Mouse (Mus musculus): ENCODE results near the gene Ntsr1. TPM values are rescaled to one million over a fixed set of nuclear protein-coding genes. Genes with fewer than 3 reads are reported as not detected.

The Ntsr1 gene
- polyA plus RNA-seq, 1 experiment: 1.3 TPM

DNA sequence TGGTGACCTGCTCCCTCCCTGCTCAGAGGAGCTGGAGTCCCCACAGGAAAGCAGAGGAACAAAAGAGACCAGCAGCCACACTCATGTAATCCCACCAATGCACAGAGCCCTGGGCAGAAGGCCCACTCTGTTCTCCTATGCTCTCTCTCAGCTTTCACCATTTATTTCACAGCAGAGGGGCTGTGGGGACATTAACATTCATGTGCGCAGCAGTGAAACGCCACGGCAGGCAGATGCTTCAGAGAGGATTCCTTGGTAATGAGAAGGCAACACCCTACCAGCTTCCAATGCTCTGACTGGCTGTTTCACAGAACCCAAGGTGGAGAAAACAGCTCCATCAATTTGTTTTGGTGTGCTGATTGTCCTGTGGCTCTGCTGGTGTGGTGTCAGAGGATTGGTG lies 14.5 kb upstream of the Ntsr1 start:
- peaks cover 3% of the 10 kb centered on the region; the same call in 1 of the 2 replicates for H3K4me1 ChIP-seq (ENCODE audit: control insufficient read depth, insufficient read depth, low read length)
- H3K27ac ChIP-seq (ENCODE audit: insufficient read depth, low read length): no peak overlapping the region
- WGBS: 61% methylated on average over 3 of the region's 3 CpGs
- TF ChIP-seq POLR2A (IDR thresholded peaks at IDR 0.05; ENCODE audit: borderline replicate concordance, insufficient read depth, low read length) (no peak), CTCF (IDR thresholded peaks at IDR 0.05; ENCODE audit: borderline replicate concordance, insufficient read depth, low read depth, low read length) (no peak)
- H3K27me3 ChIP-seq (ENCODE audit: control insufficient read depth, insufficient read depth, low read length): no peaks in the 10 kb centered on the region
- DNase-seq: no peak
- H3K4me3 ChIP-seq (replicated peaks; ENCODE audit: insufficient read depth, low read depth, low read length): no peak overlapping the region

DNA sequence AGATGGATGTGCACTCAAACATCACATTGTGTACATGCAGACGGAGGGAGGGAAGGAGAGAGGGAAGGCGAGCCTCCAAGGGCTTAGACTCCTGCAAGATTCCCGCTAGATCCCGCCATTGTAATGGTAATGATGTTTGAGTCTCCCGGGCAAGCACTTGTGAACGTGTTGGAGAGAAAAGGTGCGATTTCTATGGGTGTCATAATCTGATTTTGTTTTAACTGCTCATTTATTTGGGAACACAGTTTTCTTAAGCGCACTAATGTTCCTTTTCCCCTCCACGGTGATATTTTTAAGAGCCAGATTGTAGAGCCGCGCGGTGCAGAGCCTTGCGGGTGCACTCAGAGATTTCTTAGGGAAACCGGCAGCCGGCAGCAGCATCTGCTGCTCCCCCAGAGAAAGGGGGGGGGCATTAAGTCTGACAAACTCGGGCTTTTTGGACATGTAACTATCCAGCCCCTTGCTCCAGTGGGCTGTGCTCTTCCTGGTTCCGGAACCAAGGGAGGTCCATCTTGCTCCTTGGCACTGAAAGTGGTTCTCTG lies 11.5 kb upstream of the Ntsr1 start:
- peaks cover 3% of the 10 kb centered on the region; the same call in 1 of the 2 replicates for H3K4me1 ChIP-seq (ENCODE audit: control insufficient read depth, insufficient read depth, low read length)
- TF ChIP-seq POLR2A (IDR thresholded peaks at IDR 0.05; ENCODE audit: borderline replicate concordance, insufficient read depth, low read length) (no peak), CTCF (IDR thresholded peaks at IDR 0.05; ENCODE audit: borderline replicate concordance, insufficient read depth, low read depth, low read length) (no peak)
- H3K27me3 ChIP-seq (ENCODE audit: control insufficient read depth, insufficient read depth, low read length): no peaks in the 10 kb centered on the region
- 9% methylated on average over 17 of the region's 17 CpGs for WGBS
- H3K4me3 ChIP-seq (replicated peaks; ENCODE audit: insufficient read depth, low read depth, low read length): no peak overlapping the region
- DNase-seq: no peak
- no peak overlapping the region for H3K27ac ChIP-seq (ENCODE audit: insufficient read depth, low read length)

DNA sequence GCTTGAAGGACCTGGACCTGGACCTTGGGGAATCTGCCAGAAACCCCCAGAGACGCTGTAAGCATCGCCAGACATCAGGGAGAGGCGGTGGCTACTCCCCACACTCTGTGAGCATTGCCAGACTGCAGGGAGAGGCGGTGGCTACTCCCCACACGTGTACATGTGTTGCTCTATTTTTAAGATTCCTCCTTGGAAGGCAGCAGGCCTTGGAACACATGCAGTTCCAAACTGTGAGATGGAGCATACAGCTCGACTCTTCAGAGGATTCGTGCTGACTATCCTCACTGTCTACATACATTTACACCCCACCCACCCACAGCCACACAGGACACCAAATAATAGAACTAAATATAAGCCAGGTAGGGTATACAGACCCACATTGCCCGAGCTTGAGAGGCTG lies 3.9 kb upstream of the Ntsr1 start:
- no peak for DNase-seq
- no peak for TF ChIP-seq CTCF (IDR thresholded peaks at IDR 0.05; ENCODE audit: borderline replicate concordance, insufficient read depth, low read depth, low read length)
- TF ChIP-seq POLR2A (IDR thresholded peaks at IDR 0.05; ENCODE audit: borderline replicate concordance, insufficient read depth, low read length): no peak
- Histone ChIP-seq H3K27me3 (ENCODE audit: control insufficient read depth, insufficient read depth, low read length) (no peaks in the 10 kb centered on the region; the same call in 1 of the 2 replicates), H3K4me1 (ENCODE audit: control insufficient read depth, insufficient read depth, low read length) (peaks cover 11% of the 10 kb centered on the region), H3K4me3 (replicated peaks; ENCODE audit: insufficient read depth, low read depth, low read length) (no peak overlapping the region), H3K27ac (ENCODE audit: insufficient read depth, low read length) (no peak overlapping the region)
- WGBS: 32% methylated on average over 8 of the region's 8 CpGs

DNA sequence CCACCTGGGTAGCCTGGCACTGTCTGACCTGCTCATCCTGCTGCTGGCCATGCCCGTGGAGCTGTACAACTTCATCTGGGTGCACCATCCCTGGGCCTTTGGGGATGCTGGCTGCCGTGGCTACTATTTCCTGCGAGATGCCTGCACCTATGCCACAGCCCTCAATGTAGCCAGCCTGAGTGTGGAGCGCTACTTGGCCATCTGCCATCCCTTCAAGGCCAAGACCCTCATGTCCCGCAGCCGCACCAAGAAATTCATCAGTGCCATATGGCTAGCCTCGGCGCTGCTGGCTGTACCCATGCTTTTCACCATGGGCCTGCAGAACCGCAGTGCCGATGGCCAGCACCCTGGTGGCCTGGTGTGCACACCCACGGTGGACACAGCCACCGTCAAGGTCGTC lies 950 bp downstream of the Ntsr1 start:
- Histone ChIP-seq H3K27me3 (ENCODE audit: control insufficient read depth, insufficient read depth, low read length) (no peaks in the 10 kb centered on the region; the same call in 1 of the 2 replicates), H3K4me3 (replicated peaks; ENCODE audit: insufficient read depth, low read depth, low read length) (no peak overlapping the region), H3K4me1 (ENCODE audit: control insufficient read depth, insufficient read depth, low read length) (peaks cover 12% of the 10 kb centered on the region), H3K27ac (ENCODE audit: insufficient read depth, low read length) (no peak overlapping the region)
- TF ChIP-seq POLR2A (IDR thresholded peaks at IDR 0.05; ENCODE audit: borderline replicate concordance, insufficient read depth, low read length) (no peak), CTCF (IDR thresholded peaks at IDR 0.05; ENCODE audit: borderline replicate concordance, insufficient read depth, low read depth, low read length) (no peak)
- DNase-seq: no peak
- 7% methylated on average over 13 of the region's 13 CpGs for whole genome bisulfite sequencing

DNA sequence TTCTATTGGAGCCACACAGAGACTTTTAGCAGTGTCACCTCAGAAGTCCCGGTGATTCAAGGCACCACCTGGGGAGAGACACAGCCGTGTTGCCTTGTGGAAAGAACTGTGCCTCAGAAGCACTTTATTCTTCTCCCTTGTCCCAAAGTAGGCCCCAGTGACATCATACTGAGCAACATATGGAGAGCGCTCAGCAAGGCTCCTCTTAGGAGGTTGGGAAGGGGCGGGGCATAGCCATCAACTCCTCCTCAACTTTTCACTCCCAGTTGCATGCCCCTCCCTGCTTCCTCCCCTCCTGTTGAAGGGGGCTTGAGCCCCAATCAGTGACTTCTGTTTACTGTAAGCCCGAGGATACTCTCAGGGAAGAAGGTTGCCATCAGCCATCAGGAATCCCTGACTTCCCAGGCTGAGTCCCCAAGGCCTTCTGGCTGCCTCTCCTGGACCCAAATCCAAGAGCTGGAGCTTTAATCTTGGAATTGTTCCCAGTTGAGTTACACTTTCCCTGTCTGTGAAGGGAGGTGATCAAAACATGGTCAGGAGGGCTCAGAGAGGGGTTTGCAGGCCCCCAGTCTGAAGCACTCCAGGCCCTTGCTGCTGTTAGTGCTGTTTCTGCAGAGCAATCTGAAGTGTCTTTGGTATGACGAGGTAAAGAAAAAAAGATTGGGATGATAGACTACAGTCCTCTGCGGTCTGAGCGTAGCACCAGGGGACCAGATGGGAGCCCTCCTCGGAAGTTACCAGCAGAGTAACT lies 1.6 kb downstream of the Ntsr1 start:
- TF ChIP-seq CTCF (IDR thresholded peaks at IDR 0.05; ENCODE audit: borderline replicate concordance, insufficient read depth, low read depth, low read length): no peak
- TF ChIP-seq POLR2A (IDR thresholded peaks at IDR 0.05; ENCODE audit: borderline replicate concordance, insufficient read depth, low read length): no peak
- Histone ChIP-seq H3K4me3 (replicated peaks; ENCODE audit: insufficient read depth, low read depth, low read length) (no peak overlapping the region), H3K4me1 (ENCODE audit: control insufficient read depth, insufficient read depth, low read length) (peaks cover 12% of the 10 kb centered on the region), H3K27ac (ENCODE audit: insufficient read depth, low read length) (no peak overlapping the region), H3K27me3 (ENCODE audit: control insufficient read depth, insufficient read depth, low read length) (no peaks in the 10 kb centered on the region; the same call in 1 of the 2 replicates)
- no peak for DNase-seq
- 49% methylated on average over 9 of the region's 9 CpGs for WGBS

DNA sequence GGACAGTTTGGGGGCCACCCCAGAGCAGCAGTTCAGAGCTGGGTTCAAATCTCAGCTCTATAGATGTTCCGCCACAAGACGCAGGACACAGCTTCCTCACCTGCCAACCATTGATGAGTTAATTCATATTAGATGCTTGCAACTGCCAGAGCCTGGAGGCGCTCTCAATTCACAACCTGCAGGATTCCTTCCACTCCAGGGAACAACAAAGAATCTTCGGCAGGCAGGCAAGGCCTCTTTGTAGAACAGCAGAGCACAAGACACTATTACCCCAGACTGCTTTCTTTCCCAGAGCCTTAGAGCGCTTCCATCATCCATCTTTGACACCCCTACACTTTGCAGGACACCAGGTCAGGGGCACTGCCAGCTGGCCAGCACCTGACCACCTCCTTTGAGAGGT lies 6.5 kb downstream of the Ntsr1 start:
- 74% methylated on average over 5 of the region's 5 CpGs for WGBS
- H3K4me3 ChIP-seq (replicated peaks; ENCODE audit: insufficient read depth, low read depth, low read length): no peak overlapping the region
- DNase-seq: no peak

DNA sequence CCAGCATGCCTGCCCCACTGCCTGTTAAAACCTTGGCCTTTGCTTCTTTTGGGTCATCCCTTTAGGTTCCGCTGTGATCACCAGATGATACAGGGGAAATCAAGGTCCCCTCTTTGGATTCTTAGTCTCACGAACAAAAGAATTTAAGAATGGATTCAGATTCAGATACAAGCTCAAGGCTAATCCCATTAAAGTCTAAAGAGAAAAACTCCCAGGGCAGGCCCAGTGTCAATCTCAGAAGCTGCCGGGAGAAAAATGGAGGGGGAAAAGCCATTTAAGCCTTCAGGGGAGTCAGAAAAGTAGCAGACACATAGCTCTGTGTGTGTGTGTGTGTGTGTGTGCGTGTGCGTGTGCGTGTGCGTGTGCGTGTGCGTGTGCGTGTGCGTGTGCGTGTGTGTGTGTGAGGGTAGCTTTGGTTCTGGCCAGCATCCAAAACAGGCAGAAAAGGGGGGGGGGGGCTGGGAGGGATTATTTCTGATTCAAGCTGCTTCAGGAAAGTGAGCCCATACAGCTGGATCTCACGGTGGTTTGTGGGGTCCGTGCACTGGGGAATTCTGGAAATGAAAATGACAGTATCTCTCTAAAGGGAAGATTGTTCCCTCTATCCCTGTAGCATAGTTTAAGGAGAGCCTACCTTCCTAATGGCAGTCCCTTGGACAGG lies 8.8 kb downstream of the Ntsr1 start:
- DNase-seq: no peak
- Histone ChIP-seq H3K27ac (ENCODE audit: insufficient read depth, low read length) (no peak overlapping the region), H3K4me3 (replicated peaks; ENCODE audit: insufficient read depth, low read depth, low read length) (no peak overlapping the region), H3K27me3 (ENCODE audit: control insufficient read depth, insufficient read depth, low read length) (no peaks in the 10 kb centered on the region), H3K4me1 (ENCODE audit: control insufficient read depth, insufficient read depth, low read length) (no peaks in the 10 kb centered on the region)
- WGBS: 73% methylated on average over 14 of the region's 14 CpGs
- TF ChIP-seq CTCF (IDR thresholded peaks at IDR 0.05; ENCODE audit: borderline replicate concordance, insufficient read depth, low read depth, low read length): no peak
- TF ChIP-seq POLR2A (IDR thresholded peaks at IDR 0.05; ENCODE audit: borderline replicate concordance, insufficient read depth, low read length): no peak

More for the DNA sequence above, 6.5 kb downstream of the Ntsr1 start:
- Histone ChIP-seq H3K27me3 (ENCODE audit: control insufficient read depth, insufficient read depth, low read length) (no peaks in the 10 kb centered on the region), H3K27ac (ENCODE audit: insufficient read depth, low read length) (no peak overlapping the region), H3K4me1 (ENCODE audit: control insufficient read depth, insufficient read depth, low read length) (no peaks in the 10 kb centered on the region)
- no peak for TF ChIP-seq POLR2A (IDR thresholded peaks at IDR 0.05; ENCODE audit: borderline replicate concordance, insufficient read depth, low read length)
- TF ChIP-seq CTCF (IDR thresholded peaks at IDR 0.05; ENCODE audit: borderline replicate concordance, insufficient read depth, low read depth, low read length): no peak
